Mouse (Mus musculus): ENCODE measurements around the gene Nxpe3.

The Nxpe3 gene

GRCm38 (mm10) chr16:55811792-55812191 is 83.3 kb downstream of the Nxpe3 start:
- DNase-seq (ENCODE audit: low read depth, low spot score), result no peak

GRCm38 (mm10) chr16:55809779-55810514 is 85.1 kb downstream of the Nxpe3 start:
- no peak for DNase-seq (ENCODE audit: low read depth, low spot score)

GRCm38 (mm10) chr16:55809345-55809744 is 85.7 kb downstream of the Nxpe3 start:
- DNase-seq (ENCODE audit: low read depth, low spot score), result no peak

GRCm38 (mm10) chr16:55807505-55807932 is 87.6 kb downstream of the Nxpe3 start:
- no peak for DNase-seq (ENCODE audit: low read depth, low spot score)

- no peak for DNase-seq (ENCODE audit: low read depth, low spot score)
These were observed 90.3 kb downstream of the Nxpe3 start for GRCm38 (mm10) chr16:55804799-55805198.

GRCm38 (mm10) chr16:55801629-55802028 is 93.5 kb downstream of the Nxpe3 start:
- no peak for DNase-seq (ENCODE audit: low read depth, low spot score)

GRCm38 (mm10) chr16:55798845-55799244 is 96.2 kb downstream of the Nxpe3 start:
- DNase-seq (ENCODE audit: low read depth, low spot score), result no peak

- no peak for DNase-seq (ENCODE audit: low read depth, low spot score)
These were observed 104.8 kb downstream of the Nxpe3 start for GRCm38 (mm10) chr16:55790326-55790725.

Measured in embryo, embryonic 11.5 days (tissue).